Mouse (Mus musculus): Measurements from ENCODE around the gene Tiam1.

GRCm38 (mm10) chr16:89912686-89913375 lies 230.7 kb downstream of the Tiam1 start:
- TF ChIP-seq GATA1 (IDR thresholded peaks at IDR 0.05; ENCODE audit: borderline replicate concordance, low read length), result no peak
- TF ChIP-seq FLI1 (IDR thresholded peaks at IDR 0.05; ENCODE audit: low read length), result no peak

All from megakaryocyte, embryonic 14.5 days (primary cell).